Mouse (Mus musculus): ENCODE measurements around the gene Mrpl24.

DNA sequence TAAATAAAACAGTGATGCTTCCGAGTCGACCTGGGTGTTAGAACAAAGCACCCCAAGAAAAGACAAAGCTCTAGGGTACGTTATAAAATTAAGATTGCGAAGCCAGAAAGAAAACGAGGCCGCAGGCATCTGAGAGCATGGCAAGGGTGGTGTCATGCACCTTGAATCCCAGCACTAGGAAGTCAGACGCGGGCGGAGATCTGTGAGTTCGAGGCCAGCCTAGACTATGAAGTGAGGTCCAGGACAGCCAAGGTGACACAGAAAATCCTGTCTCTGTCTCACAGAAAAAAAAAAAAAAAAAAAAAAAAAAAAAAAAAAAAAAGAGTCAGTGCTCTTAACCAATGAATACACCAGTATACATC lies 33.3 kb upstream of the Mrpl24 start:
- no peak for TF ChIP-seq CTCF (IDR thresholded peaks at IDR 0.05; ENCODE audit: control insufficient read depth, insufficient read depth, insufficient replicate concordance, low read depth, low read length)
- TF ChIP-seq POLR2A (IDR thresholded peaks at IDR 0.05; ENCODE audit: control insufficient read depth, low read depth, low read length): no peak

Measured in testis, adult 2 months (tissue).